Mouse (Mus musculus): ENCODE measurements around the gene Adam33.
"Not testable (repeated sequence)": the region's sequence is repeated elsewhere in the genome, so short reads cannot be mapped to it uniquely, and the experiment has no call there.

The Adam33 gene

GRCm38 (mm10) chr2:131058672-131059071 lies 4.9 kb downstream of the Adam33 start:
- no peak for DNase-seq (ENCODE audit: low spot score)

- DNase-seq (ENCODE audit: low spot score) = peak; percentile 45
Observed at GRCm38 (mm10) chr2:131056191-131056590, 7.4 kb downstream of the Adam33 start.

GRCm38 (mm10) chr2:131055631-131056030 lies 8.0 kb downstream of the Adam33 start:
- peak; percentile 32 for DNase-seq (ENCODE audit: low spot score)

- no peak for DNase-seq (ENCODE audit: low spot score)
Observed at GRCm38 (mm10) chr2:131054646-131055264, 8.9 kb downstream of the Adam33 start.

- peak; percentile 30 for DNase-seq (ENCODE audit: low spot score)
Observed at GRCm38 (mm10) chr2:131053851-131054645, 9.6 kb downstream of the Adam33 start.

- no peak for DNase-seq (ENCODE audit: low spot score)
Observed at GRCm38 (mm10) chr2:131052862-131053418, 10.7 kb downstream of the Adam33 start.

- DNase-seq (ENCODE audit: low spot score) = no peak
Observed at GRCm38 (mm10) chr2:131052043-131052442, 11.6 kb downstream of the Adam33 start.

- no peak for DNase-seq (ENCODE audit: low spot score)
Observed at GRCm38 (mm10) chr2:131046025-131046424, 17.6 kb downstream of the Adam33 start.

- no peak for DNase-seq (ENCODE audit: low spot score)
Observed at GRCm38 (mm10) chr2:131044989-131045720, 18.5 kb downstream of the Adam33 start.

GRCm38 (mm10) chr2:131044354-131044852 lies 19.2 kb downstream of the Adam33 start:
- DNase-seq (ENCODE audit: low spot score) = peak; percentile 23

- DNase-seq (ENCODE audit: low spot score) = no peak
Observed at GRCm38 (mm10) chr2:131042988-131043387, 20.6 kb downstream of the Adam33 start, which contains the start of gene Gfra4. TSS of gene Gfra4 (minus strand) at chr2:131043088.

- DNase-seq (ENCODE audit: low spot score) = peak; percentile 16
Observed at GRCm38 (mm10) chr2:131040854-131041825, 22.5 kb downstream of the Adam33 start.

- no peak for DNase-seq (ENCODE audit: low spot score)
Observed at GRCm38 (mm10) chr2:131038675-131039074, 24.9 kb downstream of the Adam33 start.

GRCm38 (mm10) chr2:131038197-131038596 lies 25.4 kb downstream of the Adam33 start:
- no peak for DNase-seq (ENCODE audit: low spot score)

GRCm38 (mm10) chr2:131037226-131037990 lies 26.2 kb downstream of the Adam33 start:
- DNase-seq (ENCODE audit: low spot score) = no peak

GRCm38 (mm10) chr2:131036757-131037156 lies 26.9 kb downstream of the Adam33 start:
- DNase-seq (ENCODE audit: low spot score) = no peak

- no peak for DNase-seq (ENCODE audit: low spot score)
Observed at GRCm38 (mm10) chr2:131036343-131036742, 27.3 kb downstream of the Adam33 start.

GRCm38 (mm10) chr2:131031406-131031805 lies 32.2 kb downstream of the Adam33 start:
- not testable (repeated sequence) for DNase-seq (ENCODE audit: low spot score)

GRCm38 (mm10) chr2:131030998-131031397 lies 32.6 kb downstream of the Adam33 start:
- no peak for DNase-seq (ENCODE audit: low spot score)

- DNase-seq (ENCODE audit: low spot score) = no peak
Observed at GRCm38 (mm10) chr2:131030561-131030960, 33.1 kb downstream of the Adam33 start.

Measured in yolk sac, embryonic 10.5 days (tissue).